Mouse (Mus musculus): ENCODE data around the gene Mest.

GRCm38 (mm10) chr6:30697464-30697863 is 25.9 kb upstream of the Mest start:
- TF ChIP-seq POLR2A (IDR thresholded peaks at IDR 0.05; ENCODE audit: low read depth, low read length): no peak
- no peak for TF ChIP-seq CTCF (IDR thresholded peaks at IDR 0.05; ENCODE audit: extremely low read depth, insufficient read length, insufficient replicate concordance, low read depth, low read length)
